Mouse (Mus musculus) bone marrow macrophage, adult 2 months (primary cell): Measurements from ENCODE around the gene Krt7. TPM values are rescaled to one million over a fixed set of nuclear protein-coding genes. Genes with fewer than 3 reads are reported as not detected.

ENCODE experiments used
- H3K27ac ChIP-seq: 2 replicates; pipeline ENCODE4 v1.5.1; 2012; ENCODE audit warnings: low read depth, low read length; ENCODE audit not compliant: insufficient read depth
- H3K4me1 ChIP-seq: 2 replicates; pipeline ENCODE4 v1.6.1; 2012; ENCODE audit warnings: low read length; ENCODE audit not compliant: control insufficient read depth, insufficient read depth
- H3K4me3 ChIP-seq: 2 replicates; pipeline ENCODE4 v1.5.1; 2012; ENCODE audit warnings: mild to moderate bottlenecking, low read length, moderate library complexity; ENCODE audit not compliant: insufficient read depth
- CTCF ChIP-seq: IDR thresholded peaks from 2 replicates; pipeline ENCODE4 v1.5.1; 2012; ENCODE audit warnings: low read depth, mild to moderate bottlenecking, low read length, moderate library complexity
- POLR2A ChIP-seq: IDR thresholded peaks from 2 replicates; pipeline ENCODE4 v1.6.1; 2012; ENCODE audit warnings: mild to moderate bottlenecking, low read depth, low read length, borderline replicate concordance
- polyA plus RNA-seq: library from polyadenylated mRNA; stranded (reverse); fragments of >200 nt; gene quantifications from 2 replicates; pipeline ENCODE4 v1.2.4, GENCODE M21; 2012; ENCODE audit not compliant: missing spikeins, insufficient read depth, insufficient read length

Krt7 gene
- polyA plus RNA-seq, 1 experiment: not detected

GRCm38 (mm10) chr15:101463651-101464050 lies 52.8 kb downstream of the Krt7 start, which contains the start of gene Krt81:
Gene Krt81 (minus strand): TSS chr15:101463751.
- H3K4me1 ChIP-seq: no peaks in the 10 kb centered on the region
- TF ChIP-seq POLR2A (no peak), CTCF (no peak)
- H3K27ac ChIP-seq: no peak within 1 kb of the TSS
- no peak within 1 kb of the TSS for H3K4me3 ChIP-seq

GRCm38 (mm10) chr15:101469093-101469492 lies 58.2 kb downstream of the Krt7 start:
- TF ChIP-seq CTCF (no peak), POLR2A (no peak)
- H3K4me1 ChIP-seq: no peaks in the 10 kb centered on the region
- H3K27ac ChIP-seq: no peak overlapping the region
- no peak overlapping the region for H3K4me3 ChIP-seq

- Histone ChIP-seq H3K27ac (no peak within 1 kb of the TSS), H3K4me3 (no peak within 1 kb of the TSS), H3K4me1 (no peaks in the 10 kb centered on the region)
- TF ChIP-seq POLR2A (no peak), CTCF (no peak)
Measured at GRCm38 (mm10) chr15:101472952-101473528, 62.2 kb downstream of the Krt7 start, which contains the start of gene Krt86. Gene Krt86 (plus strand): TSS chr15:101473478.

- TF ChIP-seq CTCF (no peak), POLR2A (no peak)
- H3K4me1 ChIP-seq: no peaks in the 10 kb centered on the region
- no peak overlapping the region for H3K27ac ChIP-seq
- H3K4me3 ChIP-seq: no peak overlapping the region
Measured at GRCm38 (mm10) chr15:101479007-101479665, 68.3 kb downstream of the Krt7 start.

- Histone ChIP-seq H3K4me3 (no peak overlapping the region), H3K4me1 (no peaks in the 10 kb centered on the region), H3K27ac (no peak overlapping the region)
- TF ChIP-seq POLR2A: no peak
- TF ChIP-seq CTCF: no peak
Measured at GRCm38 (mm10) chr15:101479666-101480060, 68.8 kb downstream of the Krt7 start.

Other genes starting within 250 kb of the Krt7 start
- gene Acvr1b, start 237.0 kb upstream of the Krt7 start, polyA plus RNA-seq: 20.2 and 22.3 TPM in 2 replicates
- 0.40 TPM in 1 of 2 replicates, not detected in the other for gene Grasp, start 186.9 kb upstream of the Krt7 start, polyA plus RNA-seq
- 8.8 and 8.9 TPM in 2 replicates for gene Nr4a1, start 156.8 kb upstream of the Krt7 start, polyA plus RNA-seq
- 36.4 and 39.1 TPM in 2 replicates for gene Atg101, start 126.8 kb upstream of the Krt7 start, polyA plus RNA-seq
- not detected in 2 replicates for gene 6030408B16Rik, start 117.8 kb upstream of the Krt7 start, polyA plus RNA-seq
- gene Krt80, start 40.9 kb upstream of the Krt7 start, polyA plus RNA-seq: 14.8 and 15.6 TPM in 2 replicates
- gene Krt87, start 27.8 kb downstream of the Krt7 start, polyA plus RNA-seq: not detected in 2 replicates
- gene Krt88, start 36.7 kb downstream of the Krt7 start, polyA plus RNA-seq: not detected in 2 replicates
- gene Krt81, start 52.7 kb downstream of the Krt7 start, polyA plus RNA-seq: not detected in 2 replicates
- gene Krt86, start 62.4 kb downstream of the Krt7 start, polyA plus RNA-seq: not detected in 2 replicates
- gene Krt83, start 80.5 kb downstream of the Krt7 start, polyA plus RNA-seq: not detected in 2 replicates
- gene Gm49425, start 106.2 kb downstream of the Krt7 start, polyA plus RNA-seq: not detected in 2 replicates
- not detected in 2 replicates for gene Krt84, start 121.8 kb downstream of the Krt7 start, polyA plus RNA-seq
- not detected in 2 replicates for gene Krt82, start 139.6 kb downstream of the Krt7 start, polyA plus RNA-seq
- gene Krt90, start 151.9 kb downstream of the Krt7 start, polyA plus RNA-seq: not detected in 2 replicates
- gene Krt75, start 162.9 kb downstream of the Krt7 start, polyA plus RNA-seq: not detected in 2 replicates
- not detected in 2 replicates for gene Gm5414, start 217.1 kb downstream of the Krt7 start, polyA plus RNA-seq
- gene Gm5478, start 236.3 kb downstream of the Krt7 start, polyA plus RNA-seq: not detected in 2 replicates